In the genomic region with DNA sequence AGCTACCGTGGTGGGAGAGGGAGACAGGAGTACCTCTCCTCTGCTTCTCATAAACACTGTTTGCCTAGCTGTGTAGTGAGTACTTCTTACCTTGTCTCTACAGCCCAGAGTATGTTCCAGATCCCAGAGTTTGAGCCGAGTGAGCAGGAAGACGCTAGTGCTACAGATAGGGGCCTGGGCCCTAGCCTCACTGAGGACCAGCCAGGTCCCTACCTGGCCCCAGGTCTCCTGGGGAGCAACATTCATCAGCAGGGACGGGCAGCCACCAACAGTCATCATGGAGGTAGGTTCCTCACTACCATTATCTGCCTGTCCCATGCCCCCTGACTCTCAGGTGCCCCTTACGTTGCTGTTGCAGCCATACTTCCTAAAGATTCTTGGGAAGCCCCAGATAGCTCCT, we compare ENCODE assay signal across 9 mouse cellular contexts. TPM values are rescaled to one million over a fixed set of nuclear protein-coding genes. Genes with fewer than 3 reads are reported as not detected.
DNase-seq lines count a peak whose midpoint lies in the region; ATAC-seq and TF ChIP-seq lines count a peak whose summit lies in the region.
"Had no signal": no experiment of that assay in that cellular context is flagged by ENCODE, and none has a peak within 500 bp of the region (broad histone marks: within the 10 kb centered on the region; RNA-seq: fewer than 3 reads in every experiment).

No protein-coding gene starts in this region.

- H3K27me3 ChIP-seq in heart, embryonic 13.5 days (replicated peaks), result no peaks in the 10 kb centered on the region
- 0 out of 2 replicates have a peak, but pooled peaks cover 3% of the 10 kb centered on the region for H3K27me3 ChIP-seq in E14TG2a.4 (ENCODE audit: insufficient read depth, low read length)
- H3K27me3 ChIP-seq in forebrain, embryonic 13.5 days, result peaks cover 4% of the 10 kb centered on the region; the same call in 1 of the 2 replicates
- no peaks in the 10 kb centered on the region for H3K27me3 ChIP-seq in liver, embryonic 15.5 days

- peak overlapping the region; percentile 100 for H3K4me2 ChIP-seq in heart, embryonic 13.5 days
- H3K4me2 ChIP-seq in forebrain, embryonic 13.5 days, result peak overlapping the region; percentile 99
- peak overlapping the region; percentile 96 for H3K4me2 ChIP-seq in liver, embryonic 15.5 days

- peaks cover 30% of the 10 kb centered on the region for H3K36me3 ChIP-seq in heart, embryonic 13.5 days
- H3K36me3 ChIP-seq in E14TG2a.4 (ENCODE audit: insufficient read depth, low read length), result peaks cover 18% of the 10 kb centered on the region
- peaks cover 10% of the 10 kb centered on the region for H3K36me3 ChIP-seq in forebrain, embryonic 13.5 days (ENCODE audit: poor library complexity, severe bottlenecking)
- H3K36me3 ChIP-seq in liver, embryonic 15.5 days (replicated peaks), result no peaks in the 10 kb centered on the region

- no peak for ATAC-seq in heart, embryonic 13.5 days (ENCODE audit: extremely low read depth, insufficient number of reproducible peaks, low FRiP score, low TSS enrichment)
- ATAC-seq in forebrain, embryonic 13.5 days, result no peak
- ATAC-seq in liver, embryonic 15.5 days (ENCODE audit: insufficient read depth), result no peak

- WGBS in heart, embryonic 13.5 days, result 20% methylated on average over 5 of the region's 5 CpGs
- WGBS in forebrain, embryonic 13.5 days, result 25% methylated on average over 5 of the region's 5 CpGs
- WGBS in liver, embryonic 15.5 days (ENCODE audit: insufficient replicate concordance), result 18% methylated on average over 5 of the region's 5 CpGs

- peak overlapping the region; percentile 97 for H3K27ac ChIP-seq in heart, embryonic 13.5 days (replicated peaks)
- H3K27ac ChIP-seq in forebrain, embryonic 13.5 days, result peak overlapping the region; percentile 90
- H3K27ac ChIP-seq in liver, embryonic 15.5 days (replicated peaks), result peak overlapping the region; percentile 89

- H3K9me3 ChIP-seq in heart, embryonic 13.5 days, result no peaks in the 10 kb centered on the region
- no peaks in the 10 kb centered on the region for H3K9me3 ChIP-seq in E14TG2a.4 (ENCODE audit: low read length)
- H3K9me3 ChIP-seq in forebrain, embryonic 13.5 days (replicated peaks), result no peaks in the 10 kb centered on the region
- H3K9me3 ChIP-seq in liver, embryonic 15.5 days (replicated peaks), result no peaks in the 10 kb centered on the region

- peak overlapping the region; percentile 67 for H3K4me3 ChIP-seq in heart, embryonic 13.5 days
- H3K4me3 ChIP-seq in E14TG2a.4 (replicated peaks; ENCODE audit: low read length), result peak overlapping the region; percentile 95
- H3K4me3 ChIP-seq in forebrain, embryonic 13.5 days, result peak overlapping the region; percentile 86
- peak overlapping the region; percentile 82 for H3K4me3 ChIP-seq in liver, embryonic 15.5 days (replicated peaks)

- H3K4me1 ChIP-seq in heart, embryonic 13.5 days, result peaks cover 30% of the 10 kb centered on the region
- peaks cover 57% of the 10 kb centered on the region for H3K4me1 ChIP-seq in E14TG2a.4 (replicated peaks; ENCODE audit: low read depth, low read length)
- peaks cover 41% of the 10 kb centered on the region for H3K4me1 ChIP-seq in forebrain, embryonic 13.5 days
- H3K4me1 ChIP-seq in liver, embryonic 15.5 days (replicated peaks), result peaks cover 32% of the 10 kb centered on the region

- H3K9ac ChIP-seq in heart, embryonic 13.5 days, result peak overlapping the region; percentile 87
- peak overlapping the region; percentile 95 for H3K9ac ChIP-seq in forebrain, embryonic 13.5 days
- H3K9ac ChIP-seq in liver, embryonic 15.5 days, result peak overlapping the region; percentile 82

- TF ChIP-seq CTCF in E14TG2a.4 (conservative IDR thresholded peaks at IDR 0.05; ENCODE audit: low read length), result no peak

- DNase-seq in heart, adult 8-10 months (ENCODE audit: low spot score), result no peak
- no peak for DNase-seq in layer of hippocampus, postnatal 10 days (ENCODE audit: low spot score in 2 of 2)
- no peak for DNase-seq in layer of hippocampus, postnatal 25 days (ENCODE audit: extremely low spot score in 1 of 2, low spot score in 1 of 2)
- DNase-seq in c-Kit-positive CD71-positive TER-119-positive erythroid progenitor cells, embryonic 14.5 days (ENCODE audit: low spot score), result no peak

RNA-seq across cellular contexts. Expression of a gene that starts 0.5 kb away (rescaled TPM):
- 18.6 and 19.6 TPM in 2 replicates for polyA plus RNA-seq in heart, embryonic 13.5 days (2015; fragmentation: Nextera tagmentation; extraction: Ambion mirVana)
- 10 to 100 TPM; 33.4 to 37.4 (median 35.7) TPM for total RNA-seq in heart, adult 8-10 months (2022)
- 32.4 and 32.8 TPM in 2 replicates for polyA plus RNA-seq in forebrain, embryonic 13.5 days (2015; fragmentation: Nextera tagmentation; extraction: Ambion mirVana)
- 7.4 TPM in 2 replicates for polyA plus RNA-seq in liver, embryonic 15.5 days (2015; fragmentation: Nextera tagmentation; extraction: Ambion mirVana)
- total RNA-seq in layer of hippocampus, postnatal 10 days (2021), result 10 to 100 TPM; 73.7 to 74.1 TPM
- total RNA-seq in layer of hippocampus, postnatal 25 days (2021), result 100 to 1,000 TPM; 103 to 106 TPM

RNA-seq across cellular contexts. Expression of a gene that starts 1.1 kb away (rescaled TPM):
- polyA plus RNA-seq in heart, embryonic 13.5 days (2015; fragmentation: Nextera tagmentation; extraction: Ambion mirVana), result 56.9 and 59.8 TPM in 2 replicates
- total RNA-seq in heart, adult 8-10 months (2022), result 10 to 100 TPM; 19.5 to 23.8 (median 21.3) TPM
- 72.4 and 79.3 TPM in 2 replicates for polyA plus RNA-seq in forebrain, embryonic 13.5 days (2015; fragmentation: Nextera tagmentation; extraction: Ambion mirVana)
- polyA plus RNA-seq in liver, embryonic 15.5 days (2015; fragmentation: Nextera tagmentation; extraction: Ambion mirVana), result 25.5 and 26.1 TPM in 2 replicates
- 10 to 100 TPM; 34.3 to 37.7 TPM for total RNA-seq in layer of hippocampus, postnatal 10 days (2021)
- total RNA-seq in layer of hippocampus, postnatal 25 days (2021), result 10 to 100 TPM; 42.7 to 44.5 TPM

RNA-seq across cellular contexts. Expression of a gene that starts 8.4 kb away (rescaled TPM):
- polyA plus RNA-seq in heart, embryonic 13.5 days (2015; fragmentation: Nextera tagmentation; extraction: Ambion mirVana), result 0.18 and 0.44 TPM in 2 replicates
- not detected for total RNA-seq in heart, adult 8-10 months (2022)
- 0.25 TPM in 1 of 2 replicates, not detected in the other for polyA plus RNA-seq in forebrain, embryonic 13.5 days (2015; fragmentation: Nextera tagmentation; extraction: Ambion mirVana)
- 0.08 TPM in 1 of 2 replicates, not detected in the other for polyA plus RNA-seq in liver, embryonic 15.5 days (2015; fragmentation: Nextera tagmentation; extraction: Ambion mirVana)
- 10 to 100 TPM; 25.3 to 27.8 TPM for total RNA-seq in layer of hippocampus, postnatal 10 days (2021)
- 10 to 100 TPM; 18.4 to 20.2 TPM for total RNA-seq in layer of hippocampus, postnatal 25 days (2021)
- total RNA-seq: gastrocnemius, postnatal 14 days had no signal

RNA-seq across cellular contexts. Expression of a gene that starts 17.6 kb away (rescaled TPM):
- 1.7 and 3.6 TPM in 2 replicates for polyA plus RNA-seq in heart, embryonic 13.5 days (2015; fragmentation: Nextera tagmentation; extraction: Ambion mirVana)
- total RNA-seq in heart, adult 8-10 months (2022), result not detected
- polyA plus RNA-seq in forebrain, embryonic 13.5 days (2015; fragmentation: Nextera tagmentation; extraction: Ambion mirVana), result 0.74 TPM in 1 of 2 replicates, not detected in the other
- polyA plus RNA-seq in liver, embryonic 15.5 days (2015; fragmentation: Nextera tagmentation; extraction: Ambion mirVana), result 0.24 and 0.59 TPM in 2 replicates
- total RNA-seq in layer of hippocampus, postnatal 10 days (2021), result 10 to 100 TPM; 10.7 to 11.5 TPM
- total RNA-seq in layer of hippocampus, postnatal 25 days (2021), result 10 to 100 TPM; 11.0 to 12.1 TPM
- total RNA-seq: gastrocnemius, postnatal 14 days had no signal

RNA-seq across cellular contexts. Expression of a gene that starts 21.2 kb away (rescaled TPM):
- 30.4 and 33.0 TPM in 2 replicates for polyA plus RNA-seq in heart, embryonic 13.5 days (2015; fragmentation: Nextera tagmentation; extraction: Ambion mirVana)
- 100 to 1,000 TPM; 153 to 180 (median 168) TPM for total RNA-seq in heart, adult 8-10 months (2022)
- polyA plus RNA-seq in forebrain, embryonic 13.5 days (2015; fragmentation: Nextera tagmentation; extraction: Ambion mirVana), result 15.3 and 15.7 TPM in 2 replicates
- 3.8 and 4.9 TPM in 2 replicates for polyA plus RNA-seq in liver, embryonic 15.5 days (2015; fragmentation: Nextera tagmentation; extraction: Ambion mirVana)
- 10 to 100 TPM; 45.8 to 53.0 TPM for total RNA-seq in layer of hippocampus, postnatal 10 days (2021)
- 10 to 100 TPM; 56.2 to 57.7 TPM for total RNA-seq in layer of hippocampus, postnatal 25 days (2021)

Comparison
In these comparisons a context has a peak if more than half of its experiments do, and no peak if none do; other contexts are left out.
1. RNA of a gene that starts 8.4 kb away (total RNA-seq): 25.3 to 27.8 TPM in layer of hippocampus, postnatal 10 days and 18.4 to 20.2 TPM in layer of hippocampus, postnatal 25 days; not detected in heart, adult 8-10 months; every median in the first group is over 10 times any median in the second.
2. Peak in every context shown above with its lines, with median percentiles within 50 percentile points of each other: H3K27ac ChIP-seq, H3K4me2 ChIP-seq, H3K4me3 ChIP-seq and H3K9ac ChIP-seq.